Mouse (Mus musculus) thymus, postnatal 36 days (tissue): ENCODE data around the gene Akr1c18.

Experiments
- DNase-seq, 2 experiments: peaks; one replicate each; pipeline ENCODE4 v3.0.0; 2022; ENCODE audit warnings: mixed read lengths in 2 of 2

The Akr1c18 gene

GRCm38 (mm10) chr13:4101691-4102090 is 48.8 kb downstream of the Akr1c18 start:
- DNase-seq = no peak
